Mouse (Mus musculus) brown adipose tissue, adult 24 weeks (tissue): Measurements from ENCODE around the gene Bcap31. TPM values are rescaled to one million over a fixed set of nuclear protein-coding genes. Genes with fewer than 3 reads are reported as not detected.
A peak's percentile ranks its signal among the peaks of the same experiment; 100 is the strongest.

Source experiments
- H3K27ac ChIP-seq: fragments of 200-500 bp; replicated peaks from 2 replicates; pipeline ENCODE4 v1.5.1; 2012; ENCODE audit warnings: low read depth, mild to moderate bottlenecking, low read length
- H3K4me1 ChIP-seq: fragments of 200-500 bp; 2 replicates; pipeline ENCODE4 v1.6.1; 2012; ENCODE audit warnings: low read length, mixed read lengths; ENCODE audit not compliant: control insufficient read depth, insufficient read depth, insufficient read length
- H3K4me3 ChIP-seq: fragments of 200-500 bp; 2 replicates; pipeline ENCODE4 v1.5.1; 2012; ENCODE audit warnings: low read depth, mild to moderate bottlenecking, low read length, moderate library complexity; ENCODE audit not compliant: insufficient read depth
- polyA plus RNA-seq: library from polyadenylated mRNA; stranded (reverse); fragments of >200 nt; gene quantifications from 2 replicates; pipeline ENCODE4 v1.2.4, GENCODE M21; 2012; ENCODE audit not compliant: missing spikeins, insufficient read depth, insufficient read length

Gene Bcap31
- polyA plus RNA-seq, 1 experiment = 350 TPM

GRCm38 (mm10) chrX:73660284-73660665, 55.7 kb downstream of the Bcap31 start:
- no peaks in the 10 kb centered on the region for H3K4me1 ChIP-seq
- H3K4me3 ChIP-seq = peak overlapping the region; percentile 44
- H3K27ac ChIP-seq = no peak overlapping the region

GRCm38 (mm10) chrX:73659575-73660283, 56.2 kb downstream of the Bcap31 start, which contains the start of gene Pnck:
Gene Pnck, minus strand, starts transcription at chrX:73660117.
- Histone ChIP-seq H3K4me1 (no peaks in the 10 kb centered on the region), H3K27ac (no peak within 1 kb of the TSS), H3K4me3 (peak within 1 kb of the TSS; percentile 44)

- Histone ChIP-seq H3K4me3 (no peak overlapping the region), H3K27ac (no peak overlapping the region), H3K4me1 (no peaks in the 10 kb centered on the region)
These were observed 56.9 kb downstream of the Bcap31 start for GRCm38 (mm10) chrX:73658936-73659574.

GRCm38 (mm10) chrX:73658391-73658790, 57.6 kb downstream of the Bcap31 start:
- H3K4me3 ChIP-seq = no peak overlapping the region
- H3K4me1 ChIP-seq = no peaks in the 10 kb centered on the region
- H3K27ac ChIP-seq = no peak overlapping the region

- Histone ChIP-seq H3K4me1 (no peaks in the 10 kb centered on the region), H3K27ac (no peak overlapping the region), H3K4me3 (no peak overlapping the region)
These were observed 60.4 kb downstream of the Bcap31 start for GRCm38 (mm10) chrX:73655529-73655928.

GRCm38 (mm10) chrX:73654177-73654576, 61.8 kb downstream of the Bcap31 start:
- Histone ChIP-seq H3K4me1 (no peaks in the 10 kb centered on the region), H3K27ac (no peak overlapping the region), H3K4me3 (no peak overlapping the region)

- Histone ChIP-seq H3K27ac (no peak overlapping the region), H3K4me1 (no peaks in the 10 kb centered on the region), H3K4me3 (no peak overlapping the region)
These were observed 62.6 kb downstream of the Bcap31 start for GRCm38 (mm10) chrX:73653392-73653791.

GRCm38 (mm10) chrX:73650869-73651268, 65.1 kb downstream of the Bcap31 start:
- Histone ChIP-seq H3K27ac (no peak overlapping the region), H3K4me3 (no peak overlapping the region), H3K4me1 (no peaks in the 10 kb centered on the region)

GRCm38 (mm10) chrX:73645121-73645520, 70.9 kb downstream of the Bcap31 start:
- Histone ChIP-seq H3K4me1 (no peaks in the 10 kb centered on the region), H3K4me3 (no peak overlapping the region)

GRCm38 (mm10) chrX:73639901-73640469, 76.0 kb downstream of the Bcap31 start:
- H3K4me1 ChIP-seq = no peaks in the 10 kb centered on the region
- no peak overlapping the region for H3K27ac ChIP-seq
- H3K4me3 ChIP-seq = peak overlapping the region; percentile 49; the same call in 1 of the 2 replicates

More at GRCm38 (mm10) chrX:73645121-73645520, 70.9 kb downstream of the Bcap31 start:
- H3K27ac ChIP-seq = no peak overlapping the region

- no peak within 1 kb of the TSS for H3K27ac ChIP-seq
- H3K4me3 ChIP-seq = peak within 1 kb of the TSS; percentile 49; the same call in 1 of the 2 replicates
- H3K4me1 ChIP-seq = no peaks in the 10 kb centered on the region
These were observed 76.7 kb downstream of the Bcap31 start, which contains the start of gene Dusp9 for GRCm38 (mm10) chrX:73639255-73639675. Gene Dusp9, plus strand, starts transcription at chrX:73639419.

- peak overlapping the region; percentile 18; the same call in 1 of the 2 replicates for H3K4me3 ChIP-seq
- H3K27ac ChIP-seq = no peak overlapping the region
- no peaks in the 10 kb centered on the region for H3K4me1 ChIP-seq
These were observed 78.6 kb downstream of the Bcap31 start for GRCm38 (mm10) chrX:73637415-73637814.

Other genes starting within 250 kb of the Bcap31 start
- gene Bgn, start 232.6 kb downstream of the Bcap31 start, polyA plus RNA-seq = 67.1 and 108 TPM in 2 replicates
- gene Atp2b3, start 213.1 kb downstream of the Bcap31 start, polyA plus RNA-seq = not detected in 2 replicates
- gene Dusp9, start 76.8 kb downstream of the Bcap31 start, polyA plus RNA-seq = not detected in 2 replicates
- gene Pnck, start 56.1 kb downstream of the Bcap31 start, polyA plus RNA-seq = 1.2 and 1.8 TPM in 2 replicates
- 15.8 and 19.4 TPM in 2 replicates for gene Slc6a8, start 43.0 kb downstream of the Bcap31 start, polyA plus RNA-seq
- 12.6 and 22.7 TPM in 2 replicates for gene Abcd1, start 422 bp upstream of the Bcap31 start, polyA plus RNA-seq
- 0.33 and 0.55 TPM in 2 replicates for gene Plxnb3, start 40.9 kb upstream of the Bcap31 start, polyA plus RNA-seq
- gene Srpk3, start 58.2 kb upstream of the Bcap31 start, polyA plus RNA-seq = 0.71 TPM in 1 of 2 replicates, not detected in the other
- 1,669 and 1,851 TPM in 2 replicates for gene Idh3g, start 70.7 kb upstream of the Bcap31 start, polyA plus RNA-seq
- 189 and 210 TPM in 2 replicates for gene Ssr4, start 70.9 kb upstream of the Bcap31 start, polyA plus RNA-seq
- 0.36 and 0.58 TPM in 2 replicates for gene Pdzd4, start 108.8 kb upstream of the Bcap31 start, polyA plus RNA-seq
- not detected in 2 replicates for gene Avpr2, start 175.9 kb upstream of the Bcap31 start, polyA plus RNA-seq
- 2.2 and 2.3 TPM in 2 replicates for gene L1cam, start 179.9 kb upstream of the Bcap31 start, polyA plus RNA-seq
- gene Arhgap4, start 205.7 kb upstream of the Bcap31 start, polyA plus RNA-seq = 0.59 and 1.9 TPM in 2 replicates
- 90.3 and 104 TPM in 2 replicates for gene Naa10, start 205.8 kb upstream of the Bcap31 start, polyA plus RNA-seq
- 4.6 and 7.4 TPM in 2 replicates for gene Renbp, start 214.7 kb upstream of the Bcap31 start, polyA plus RNA-seq